Mouse (Mus musculus): Measurements from ENCODE around the gene Twsg1. TPM values are rescaled to one million over a fixed set of nuclear protein-coding genes. Genes with fewer than 3 reads are reported as not detected.
A peak's percentile ranks its signal among the peaks of the same experiment; 100 is the strongest.

The Twsg1 gene
- total RNA-seq, 2 experiments from 2014 or later = 111 to 124 TPM

DNA sequence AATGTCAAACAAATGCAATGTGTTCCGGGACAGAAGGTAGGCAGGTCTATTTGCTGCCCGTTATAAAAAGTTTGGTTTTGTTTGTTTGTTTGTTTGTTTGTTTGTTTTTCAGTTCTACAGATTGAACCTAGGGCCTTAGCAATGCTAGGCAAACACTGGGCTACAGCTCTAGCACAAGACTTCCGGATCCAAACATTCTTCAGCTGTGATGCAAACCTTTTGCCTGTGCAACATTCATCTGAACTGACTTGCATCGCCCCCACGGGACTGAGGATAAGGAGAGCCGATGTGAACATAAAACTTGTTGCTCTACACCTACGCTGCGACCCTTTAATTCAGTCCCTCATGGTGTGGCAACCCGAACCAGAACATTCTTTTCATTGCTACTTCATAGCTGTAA, 64.5 kb downstream of the Twsg1 start:
- DNase-seq = no peak

DNA sequence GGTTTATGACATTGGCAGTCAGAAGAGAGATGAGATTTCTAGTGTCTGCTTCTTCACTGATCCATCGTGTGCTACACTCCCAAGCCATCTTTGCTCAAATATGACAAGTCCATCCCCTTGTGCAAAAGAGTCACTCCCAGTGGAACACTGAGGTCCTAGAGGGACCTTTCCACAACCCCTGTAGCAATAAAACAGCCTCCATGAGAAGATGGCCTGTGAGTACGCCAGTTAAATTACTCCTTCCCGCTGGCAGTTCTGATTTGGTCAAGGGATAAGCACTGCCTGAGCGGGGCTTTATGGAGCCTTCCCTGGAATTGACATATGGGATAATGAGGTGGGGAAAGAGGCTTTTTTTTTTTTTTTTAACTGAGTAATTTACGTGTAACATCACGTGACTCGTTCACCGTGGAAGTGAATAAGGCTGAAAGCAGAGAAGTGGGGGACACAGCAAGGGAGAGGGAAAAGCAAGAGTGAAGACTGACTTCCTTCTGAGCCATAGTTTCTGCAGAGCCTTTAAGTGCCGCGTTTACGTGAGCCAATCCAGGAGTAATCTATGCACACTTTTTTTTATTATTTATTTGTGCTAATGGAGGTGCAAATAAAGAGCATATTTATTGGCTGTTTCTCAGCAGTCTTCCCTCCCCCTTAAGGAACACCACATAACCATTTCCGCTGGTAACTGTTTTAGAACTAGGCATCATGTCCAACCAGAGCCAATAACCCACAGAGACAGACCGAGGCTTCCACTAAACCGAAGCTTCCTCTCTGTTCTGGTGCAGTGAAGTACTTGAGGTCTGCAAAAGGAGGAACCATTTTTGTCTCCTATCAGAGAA, 65.1 kb downstream of the Twsg1 start, which contains the start of gene Ralbp1:
Ralbp1 (minus strand) TSS at position 102 of the 833 bp plus-strand sequence.
- DNase-seq = peak; percentile 14 to 18

DNA sequence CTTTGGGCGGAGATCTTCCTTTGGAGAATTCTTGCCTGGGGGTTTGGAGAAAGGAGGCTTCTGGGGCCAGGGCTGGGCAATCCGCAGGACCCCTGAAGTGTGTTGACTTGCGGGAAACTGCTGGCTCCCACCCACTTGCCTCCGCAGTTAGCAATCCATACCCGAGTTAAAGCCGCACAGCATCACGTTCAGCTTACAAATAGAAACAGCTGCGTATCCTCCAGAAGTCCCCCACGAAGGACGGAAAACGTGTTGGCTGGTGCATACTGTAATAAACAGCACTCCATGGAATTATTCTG, 65.7 kb downstream of the Twsg1 start:
- no peak for DNase-seq

DNA sequence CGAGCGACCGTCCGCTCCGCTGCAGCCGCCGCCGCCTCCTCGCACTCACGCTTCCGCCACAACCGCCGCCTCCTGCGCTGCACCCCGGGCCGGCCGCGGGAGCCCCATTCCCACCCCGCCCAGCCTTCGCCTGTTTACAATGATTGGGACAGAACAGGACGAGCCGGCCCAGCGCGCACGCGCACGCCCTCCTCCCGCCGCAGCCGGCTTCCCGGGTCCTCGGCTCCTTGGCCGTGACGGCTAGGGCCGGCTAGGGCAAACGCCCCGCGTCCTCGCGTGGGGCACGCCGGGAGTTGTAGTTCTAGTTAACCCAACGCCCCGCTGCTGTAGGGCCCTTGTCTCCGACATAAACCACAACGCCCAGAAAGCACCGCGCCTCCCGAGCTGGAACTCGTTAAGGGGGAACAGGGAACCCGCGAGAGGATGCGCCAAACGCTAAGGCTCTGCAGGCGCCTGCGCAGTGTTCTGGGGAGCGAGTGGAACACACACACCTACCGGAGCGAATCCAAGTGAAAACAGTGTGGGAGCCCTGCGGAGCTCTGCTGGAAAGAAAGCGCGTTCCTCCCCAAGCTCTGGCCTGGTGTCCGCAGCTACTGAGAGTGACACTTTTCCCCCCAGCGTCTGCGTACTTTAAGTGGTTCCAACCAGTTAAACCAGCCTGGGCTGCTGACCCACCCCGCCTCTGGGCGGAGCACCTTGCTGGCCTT, 66.2 kb downstream of the Twsg1 start:
- peak; percentile 100 for DNase-seq

DNA sequence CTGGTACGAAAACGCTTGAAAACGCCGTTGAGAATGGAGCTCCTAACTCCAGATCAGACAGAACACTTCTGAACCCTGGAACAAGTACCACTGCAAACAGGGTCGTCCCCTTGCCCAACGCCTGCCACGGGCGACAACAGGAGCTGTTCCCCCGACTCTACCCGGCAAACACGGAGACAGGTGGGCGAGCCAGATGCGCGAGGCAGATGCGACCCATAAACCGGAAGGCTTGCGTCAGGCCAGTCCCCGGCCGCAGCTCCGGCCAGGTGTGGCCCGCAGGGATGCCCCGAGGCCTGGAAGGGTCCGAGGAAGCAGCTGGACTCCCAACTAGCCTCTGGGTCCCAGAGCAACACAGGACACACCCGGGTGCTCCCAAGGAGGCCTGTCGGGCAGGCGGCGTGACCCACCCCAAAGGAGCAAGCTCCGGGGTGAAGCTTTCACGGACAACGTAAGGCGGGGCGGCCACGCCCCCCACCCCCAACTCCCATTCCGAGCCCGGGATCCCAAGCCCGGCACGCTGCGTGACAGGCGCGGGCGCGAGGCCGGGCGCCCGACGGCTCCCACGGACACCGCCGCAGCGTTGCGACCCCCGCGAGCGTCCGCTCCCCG, 66.9 kb downstream of the Twsg1 start:
- DNase-seq = peak in 1 of 2 experiments; percentile 68

DNA sequence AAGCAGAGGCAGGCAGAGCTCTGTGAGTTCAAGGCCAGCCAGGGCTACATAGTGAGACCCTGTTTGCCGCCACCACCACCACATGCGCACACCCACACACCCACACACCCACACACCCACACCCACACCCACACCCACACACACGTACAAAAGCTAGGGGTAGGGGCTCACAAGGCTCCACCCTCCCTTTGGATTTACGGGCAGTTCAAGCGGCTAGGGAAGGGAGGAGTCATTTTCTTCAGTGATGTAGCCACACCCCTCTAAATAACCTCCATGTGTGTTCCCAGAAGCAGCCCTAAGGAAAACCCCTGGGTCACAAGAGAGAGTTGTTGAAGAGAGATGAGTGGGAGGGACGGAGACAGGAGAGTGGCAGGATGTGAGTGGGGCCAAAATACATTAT, 74.0 kb downstream of the Twsg1 start:
- DNase-seq = no peak

DNA sequence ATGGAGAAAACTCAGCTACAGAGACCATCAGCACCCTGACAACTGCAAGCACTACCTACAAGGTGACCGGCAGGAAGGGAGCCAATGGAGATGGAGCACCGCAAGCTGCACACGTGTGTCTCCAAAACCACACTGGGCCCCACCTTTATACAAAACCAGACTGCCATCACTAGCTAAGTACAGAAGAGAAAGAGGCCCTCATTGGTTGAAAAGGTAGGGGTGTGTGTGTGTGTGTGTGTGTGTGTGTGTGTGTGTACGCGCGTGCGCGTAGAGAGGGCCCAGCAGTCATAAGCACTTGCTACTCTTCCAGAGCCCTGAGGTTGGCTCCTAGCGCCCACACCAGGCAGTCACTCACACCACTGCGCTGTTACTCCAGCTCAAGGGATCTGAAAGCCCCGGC, 77.2 kb downstream of the Twsg1 start:
- DNase-seq = no peak

DNA sequence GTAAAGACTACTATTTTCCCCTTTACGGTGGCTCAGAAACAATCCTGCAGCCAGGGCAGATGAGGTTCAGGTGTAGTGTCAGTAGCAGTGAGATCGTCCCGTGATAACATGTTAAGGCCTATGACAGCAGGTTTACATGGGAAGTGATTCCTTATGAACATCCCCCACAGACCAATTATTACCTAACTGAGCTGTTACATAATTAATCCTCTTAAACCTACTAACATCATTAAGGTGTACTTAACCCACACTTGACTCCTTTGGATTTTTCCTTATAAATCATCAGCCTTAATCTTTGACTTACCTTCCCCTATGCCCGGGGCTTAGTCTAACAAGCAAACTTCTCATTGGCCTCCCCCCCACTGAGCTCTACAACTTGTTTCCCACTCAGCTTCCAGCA, 77.9 kb downstream of the Twsg1 start:
- no peak for DNase-seq

DNA sequence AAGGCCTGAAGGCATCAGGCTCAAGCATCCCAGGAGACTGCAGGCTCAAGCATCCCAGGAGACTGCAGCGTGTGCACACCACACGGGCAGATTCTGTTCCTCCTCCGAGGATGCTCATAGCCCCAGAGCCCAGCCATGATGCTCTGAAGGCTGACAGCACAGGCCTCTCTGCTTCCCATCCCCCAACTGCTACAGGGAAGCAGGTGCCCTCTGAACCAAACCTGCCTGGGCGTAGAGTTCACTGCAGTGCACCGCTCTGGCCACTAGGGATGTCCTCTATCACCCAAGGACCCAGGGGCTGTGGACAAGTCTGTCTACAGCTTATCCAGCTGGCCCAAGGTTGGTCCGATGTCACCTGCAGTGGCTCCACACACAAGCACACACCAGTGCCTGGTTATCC, 78.4 kb downstream of the Twsg1 start:
- DNase-seq = peak; percentile 29 to 39

DNA sequence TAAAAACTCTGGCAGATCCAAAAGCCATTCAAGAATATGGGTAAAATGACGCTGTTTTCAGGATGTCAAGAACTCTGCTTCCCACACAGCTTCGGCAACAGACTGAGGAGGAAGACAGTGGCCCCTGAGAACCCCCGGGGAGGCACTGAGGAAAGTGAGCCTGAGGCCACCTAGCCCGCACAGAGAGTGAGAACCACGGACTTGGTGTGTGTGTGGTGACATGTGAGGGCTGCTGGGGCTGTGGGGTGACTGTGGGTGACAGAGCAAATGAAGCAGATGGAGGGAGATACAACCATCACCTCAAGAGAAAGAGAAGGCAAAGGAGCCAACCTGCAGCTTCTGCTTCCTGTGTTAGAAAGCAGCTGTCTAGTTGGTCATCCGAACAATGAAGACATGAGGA, 79.0 kb downstream of the Twsg1 start:
- no peak for DNase-seq

Other genes with a start within 250 kb of the Twsg1 start
- 10 to 100 TPM; 40.9 to 50.1 TPM for gene Rab31, start 178.5 kb downstream of the Twsg1 start, total RNA-seq (2021)
- 10 to 100 TPM; 67.6 to 72.7 TPM for gene Ppp4r1, start 168.7 kb downstream of the Twsg1 start, total RNA-seq (2021)
- 10 to 100 TPM; 41.4 to 61.4 TPM for gene Ralbp1, start 65.4 kb downstream of the Twsg1 start, total RNA-seq (2021)
- gene Ankrd12, start 125.9 kb upstream of the Twsg1 start, total RNA-seq (2021) = 10 to 100 TPM; 28.9 to 29.3 TPM
- 100 to 1,000 TPM; 368 to 381 TPM for gene Ndufv2, start 150.3 kb upstream of the Twsg1 start, total RNA-seq (2021)
- 10 to 100 TPM; 31.8 to 35.5 TPM for gene Washc1, start 160.3 kb upstream of the Twsg1 start, total RNA-seq (2021)
- gene Ddx11, start 172.3 kb upstream of the Twsg1 start, total RNA-seq (2021) = 1 to 10 TPM; 4.3 to 6.4 TPM

Measured in adrenal gland, postnatal 36 days (tissue).